Mouse (Mus musculus): Measurements from ENCODE around the gene Ccl9. TPM values are rescaled to one million over a fixed set of nuclear protein-coding genes. Genes with fewer than 3 reads are reported as not detected.

Gene Ccl9
- polyA plus RNA-seq, 1 experiment from 2014 or later, result 1.1 TPM

Other genes starting within 250 kb of the Ccl9 start
- gene Rasl10b, start 169.5 kb downstream of the Ccl9 start, polyA plus RNA-seq (2014; fragmentation: Nextera tagmentation; extraction: Ambion mirVana), result 4.1 and 4.6 TPM in 2 replicates
- not detected in 2 replicates for gene Gas2l2, start 149.2 kb downstream of the Ccl9 start, polyA plus RNA-seq (2014; fragmentation: Nextera tagmentation; extraction: Ambion mirVana)
- gene 1700020L24Rik, start 141.0 kb downstream of the Ccl9 start, polyA plus RNA-seq (2014; fragmentation: Nextera tagmentation; extraction: Ambion mirVana), result 0.29 and 0.68 TPM in 2 replicates
- gene Mmp28, start 115.6 kb downstream of the Ccl9 start, polyA plus RNA-seq (2014; fragmentation: Nextera tagmentation; extraction: Ambion mirVana), result 1.9 and 2.1 TPM in 2 replicates
- 13.8 and 14.9 TPM in 2 replicates for gene Taf15, start 105.5 kb downstream of the Ccl9 start, polyA plus RNA-seq (2014; fragmentation: Nextera tagmentation; extraction: Ambion mirVana)
- not detected in 2 replicates for gene Heatr9, start 56.5 kb downstream of the Ccl9 start, polyA plus RNA-seq (2014; fragmentation: Nextera tagmentation; extraction: Ambion mirVana)
- gene Ccl5, start 48.1 kb downstream of the Ccl9 start, polyA plus RNA-seq (2014; fragmentation: Nextera tagmentation; extraction: Ambion mirVana), result not detected in 2 replicates
- gene Ccl6, start 14.5 kb upstream of the Ccl9 start, polyA plus RNA-seq (2014; fragmentation: Nextera tagmentation; extraction: Ambion mirVana), result 0.80 and 0.89 TPM in 2 replicates
- not detected in 2 replicates for gene Rpl9-ps1, start 67.0 kb upstream of the Ccl9 start, polyA plus RNA-seq (2014; fragmentation: Nextera tagmentation; extraction: Ambion mirVana)
- gene Ccl3, start 70.7 kb upstream of the Ccl9 start, polyA plus RNA-seq (2014; fragmentation: Nextera tagmentation; extraction: Ambion mirVana), result 0.63 and 0.95 TPM in 2 replicates
- gene Ccl4, start 83.9 kb upstream of the Ccl9 start, polyA plus RNA-seq (2014; fragmentation: Nextera tagmentation; extraction: Ambion mirVana), result 0.44 TPM in 1 of 2 replicates, not detected in the other
- gene Wfdc17, start 125.4 kb upstream of the Ccl9 start, polyA plus RNA-seq (2014; fragmentation: Nextera tagmentation; extraction: Ambion mirVana), result 0.40 TPM in 1 of 2 replicates, not detected in the other
- gene Wfdc18, start 130.4 kb upstream of the Ccl9 start, polyA plus RNA-seq (2014; fragmentation: Nextera tagmentation; extraction: Ambion mirVana), result not detected in 2 replicates
- not detected in 2 replicates for gene Wfdc21, start 168.3 kb upstream of the Ccl9 start, polyA plus RNA-seq (2014; fragmentation: Nextera tagmentation; extraction: Ambion mirVana)
- gene Heatr6, start 175.1 kb upstream of the Ccl9 start, polyA plus RNA-seq (2014; fragmentation: Nextera tagmentation; extraction: Ambion mirVana), result 34.4 and 36.5 TPM in 2 replicates